ENCODE assay signal across 1 mouse cellular context in the genomic region with DNA sequence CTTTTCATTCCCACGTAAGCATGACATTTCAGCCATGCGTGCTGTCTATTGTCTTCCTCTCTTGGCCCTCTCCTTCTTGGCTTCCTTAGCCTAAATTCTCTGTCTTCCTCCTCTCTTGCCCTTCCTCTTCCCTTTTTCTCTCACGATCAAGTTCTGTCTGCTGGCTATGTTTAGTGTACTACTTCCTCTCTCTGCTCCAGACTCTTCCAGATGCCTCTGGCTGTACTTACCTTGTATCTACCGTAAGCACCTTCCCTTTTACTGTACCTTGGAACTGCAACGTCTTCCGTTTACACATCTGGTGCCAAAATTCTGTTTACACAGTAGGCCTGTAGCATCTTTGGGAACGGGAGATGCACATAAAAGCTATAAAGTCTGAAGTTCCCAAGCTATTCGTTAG.
TF ChIP-seq lines count a peak whose summit lies in the region.

No protein-coding gene starts in this region.

TF ChIP-seq in MEL, 35 proteins besides CTCF, POLR2A, EP300 and RAD21:
- TF ChIP-seq BHLHE40 (IDR thresholded peaks at IDR 0.05; ENCODE audit: borderline replicate concordance, low read depth, low read length) (no peak), MYC (IDR thresholded peaks at IDR 0.05; ENCODE audit: low read depth, low read length) (no peak)
